Mouse (Mus musculus) megakaryocyte-erythroid progenitor cell, adult 5 weeks (primary cell): Measurements from ENCODE around the gene Senp3. TPM values are rescaled to one million over a fixed set of nuclear protein-coding genes. Genes with fewer than 3 reads are reported as not detected.

Experiments used
- polyA plus RNA-seq: library from polyadenylated mRNA; stranded (reverse); fragments of >175 nt; gene quantifications from 2 replicates; pipeline ENCODE4 v1.2.3, GENCODE M21; 2012

Gene Senp3
- polyA plus RNA-seq = 103 and 104 TPM in 2 replicates

DNA sequence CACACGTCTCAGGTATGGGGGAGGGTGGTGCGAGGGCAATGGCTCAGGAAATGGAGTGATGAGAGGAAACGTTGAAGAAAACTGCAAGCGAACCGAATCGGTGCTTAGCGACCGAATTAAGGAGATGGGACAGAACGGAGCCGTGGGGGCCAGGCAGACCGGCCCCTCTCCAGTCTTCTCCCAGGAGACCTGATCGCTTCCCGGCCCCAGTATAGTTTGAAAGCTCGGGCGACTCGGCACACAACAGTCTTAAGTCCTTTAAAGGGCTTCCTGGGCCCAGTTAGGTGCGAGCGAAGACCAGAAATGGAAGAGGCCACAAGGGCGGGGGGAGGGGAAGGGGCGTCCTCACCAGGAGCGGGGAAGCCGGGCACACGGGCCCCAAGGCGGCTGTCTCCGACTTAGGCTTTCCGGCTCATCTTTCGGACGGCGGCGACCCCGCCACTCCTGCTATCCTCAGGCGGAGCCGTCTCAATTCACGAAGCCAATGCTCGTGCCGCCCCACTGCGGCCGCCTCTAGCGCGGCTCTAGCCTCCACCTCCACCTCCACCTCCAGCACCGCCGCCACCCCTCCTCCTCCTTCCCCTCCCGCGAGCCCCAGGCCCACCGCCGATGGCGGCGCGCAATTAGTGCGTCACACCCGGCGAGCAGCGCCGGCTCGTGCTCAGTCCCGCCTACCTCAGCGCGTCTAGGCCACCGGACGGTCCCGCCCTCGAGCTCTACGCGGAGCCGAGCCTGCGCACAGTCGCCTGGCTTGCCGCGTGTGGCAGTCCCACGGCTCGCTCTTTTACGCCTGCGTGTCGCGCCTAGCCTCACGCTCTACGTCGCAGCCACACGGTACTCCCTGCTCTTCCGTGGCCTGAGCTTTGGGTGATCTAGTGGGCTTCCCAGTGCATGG lies at the start of gene Senp3:
TSS of gene Senp3 (minus strand) at position 771 of the 895 bp plus-strand sequence.

GRCm38 (mm10) chr11:69695361-69696181 lies 13.7 kb upstream of the Senp3 start, which contains the start of the genes Tnfsf12 and Tnfsfm13:
Tnfsf12 (minus strand) TSS chr11:69695849.
Tnfsfm13 (minus strand) TSS chr11:69696098.

DNA sequence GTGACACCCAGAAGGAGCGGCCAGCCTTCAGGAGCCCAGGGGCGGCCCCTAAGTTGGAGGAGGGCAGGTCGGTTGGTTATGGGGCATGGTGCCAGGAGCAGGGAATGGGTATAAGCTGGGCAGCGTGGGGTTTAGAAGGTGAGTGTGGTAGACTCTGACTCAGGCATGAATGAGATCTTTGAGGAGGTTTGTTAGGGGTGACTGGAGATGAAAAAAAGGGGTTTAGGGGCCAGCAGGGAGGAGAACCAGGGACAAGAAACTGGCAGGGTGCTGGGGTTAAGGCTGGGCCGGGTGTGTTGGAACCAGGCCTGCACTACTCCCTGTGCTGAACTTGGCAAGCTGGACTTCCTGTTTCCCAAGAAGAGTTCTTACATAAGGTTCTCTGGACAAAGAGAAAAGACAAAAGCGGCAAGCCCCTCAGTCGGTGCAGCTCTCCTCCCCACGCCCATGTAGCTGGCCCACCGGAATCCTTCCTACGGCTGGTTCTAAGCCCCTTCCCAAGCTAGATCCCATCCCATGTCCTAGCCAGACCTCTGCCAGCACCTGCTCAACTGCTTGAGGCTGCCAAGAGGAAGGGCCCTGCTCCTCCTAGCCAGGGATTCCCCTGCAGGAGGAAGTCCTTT lies 3.8 kb upstream of the Senp3 start, which contains the start of gene Tnfsf13:
TSS of gene Tnfsf13 (minus strand) at position 259 of the 623 bp plus-strand sequence.

GRCm38 (mm10) chr11:69672211-69672706 lies 9.6 kb downstream of the Senp3 start, which contains the start of gene Eif4a1:
Eif4a1 (minus strand) TSS chr11:69672423.

DNA sequence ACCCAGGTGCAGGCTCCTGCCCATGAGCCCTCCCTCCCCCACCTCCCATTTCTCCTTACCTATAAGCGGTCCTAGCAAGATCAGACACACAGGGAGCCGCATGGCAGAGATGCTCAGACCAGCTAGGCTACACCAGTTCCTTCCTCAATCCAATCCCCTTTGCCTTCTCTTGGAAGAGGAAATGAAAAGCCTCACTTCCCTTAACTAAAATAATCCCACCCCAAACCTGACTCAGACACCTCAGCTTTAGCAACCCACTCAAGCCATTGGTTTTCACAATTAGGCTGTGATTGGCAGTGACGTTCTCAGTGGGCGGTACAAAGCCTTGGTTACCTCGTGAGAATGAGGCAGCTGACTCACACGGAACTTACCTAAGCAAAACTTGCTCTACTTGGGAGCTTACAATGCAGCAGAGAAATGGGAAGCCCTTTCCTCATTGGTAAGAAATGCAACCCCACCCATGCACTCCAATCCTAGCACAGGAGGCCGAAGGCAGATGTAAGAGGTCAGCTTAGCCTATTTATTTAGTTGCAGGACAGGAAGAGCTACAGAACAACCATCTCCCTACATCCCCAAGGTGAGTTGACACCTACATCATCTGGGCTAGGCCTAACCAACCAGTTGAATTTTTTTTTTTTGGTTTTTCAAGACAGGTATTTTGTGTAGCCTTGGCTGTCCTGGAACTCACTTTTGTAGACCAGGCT lies 15.8 kb downstream of the Senp3 start, which contains the start of gene Cd68:
TSS of gene Cd68 (minus strand) at position 193 of the 704 bp plus-strand sequence.

GRCm38 (mm10) chr11:69662213-69662966 lies 19.5 kb downstream of the Senp3 start, which contains the start of gene Mpdu1:
Mpdu1 (minus strand) TSS chr11:69662642.

DNA sequence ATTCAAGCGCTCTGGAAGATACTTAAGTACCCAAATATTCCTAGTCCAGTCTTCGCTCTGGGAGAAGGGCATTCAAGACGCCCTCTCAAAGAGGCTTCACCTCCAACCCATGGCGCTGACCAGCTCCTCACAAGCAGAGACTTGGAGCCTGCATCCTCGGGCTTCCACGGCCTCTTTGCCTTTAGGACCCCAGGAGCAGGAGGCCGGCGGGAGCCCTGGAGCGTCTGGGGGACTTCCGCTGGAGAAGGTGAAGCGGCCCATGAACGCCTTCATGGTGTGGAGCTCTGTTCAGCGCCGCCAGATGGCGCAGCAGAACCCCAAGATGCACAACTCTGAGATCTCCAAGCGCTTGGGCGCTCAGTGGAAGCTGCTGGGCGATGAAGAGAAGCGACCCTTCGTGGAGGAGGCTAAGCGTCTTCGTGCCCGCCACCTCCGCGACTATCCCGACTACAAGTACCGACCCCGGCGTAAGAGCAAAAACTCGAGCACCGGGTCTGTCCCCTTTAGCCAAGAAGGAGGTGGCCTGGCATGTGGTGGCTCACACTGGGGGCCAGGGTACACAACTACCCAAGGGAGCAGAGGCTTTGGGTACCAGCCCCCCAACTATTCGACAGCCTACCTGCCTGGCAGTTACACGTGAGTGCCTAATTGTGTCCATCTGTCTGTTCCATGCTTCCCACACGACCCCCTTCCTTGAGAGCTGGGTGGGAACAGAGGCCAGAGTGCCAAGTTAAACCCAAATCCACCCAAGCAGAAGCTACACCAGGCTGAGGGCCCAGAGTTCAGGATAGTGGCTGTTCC lies 26.4 kb downstream of the Senp3 start, which contains the start of gene Sox15:
TSS of gene Sox15 (plus strand) at position 51 of the 801 bp plus-strand sequence.

DNA sequence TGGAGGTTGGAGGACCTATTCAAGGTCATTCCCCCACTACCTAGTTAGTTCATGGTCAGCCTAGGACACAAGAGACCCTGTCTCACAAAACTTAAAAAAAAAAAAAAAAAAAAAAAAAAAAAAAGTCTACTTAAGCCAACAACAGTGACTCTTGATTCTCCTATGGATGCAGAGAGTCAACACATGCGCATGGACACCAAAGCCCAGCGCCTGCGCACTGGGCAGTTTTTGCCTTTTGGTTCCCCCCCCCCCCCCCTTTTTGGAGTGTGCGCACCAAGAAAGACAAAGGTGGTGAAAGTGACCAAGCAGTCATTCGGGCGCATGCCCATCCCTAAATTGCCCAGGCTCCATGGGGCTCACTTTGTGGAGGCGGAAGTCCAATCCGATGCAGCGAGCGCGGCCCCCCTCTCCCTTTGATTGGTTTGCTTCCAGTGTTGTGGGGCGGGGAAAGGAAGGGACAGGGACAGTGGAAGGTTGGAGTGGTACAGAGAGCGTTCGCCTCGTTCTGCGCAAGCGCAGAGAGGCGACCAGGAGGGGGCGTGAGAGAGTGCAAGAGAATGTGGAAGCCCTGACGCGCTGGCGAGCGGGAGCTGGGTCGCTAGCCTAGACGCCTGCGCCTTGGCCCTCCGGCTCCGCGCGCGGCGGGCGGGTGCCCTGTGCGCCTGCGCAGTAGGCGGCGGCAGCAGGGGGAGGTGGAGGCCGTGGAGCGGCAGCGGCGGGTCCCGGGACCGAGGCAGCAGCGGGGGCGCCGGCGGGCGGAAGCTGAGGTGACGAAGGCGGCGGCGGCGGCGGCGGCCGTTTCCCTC lies 49.4 kb downstream of the Senp3 start, which contains the start of gene Fxr2:
TSS of gene Fxr2 (plus strand) at position 707 of the 806 bp plus-strand sequence.

Other genes with a start within 250 kb of the Senp3 start
- 0.03 TPM in 1 of 2 replicates, not detected in the other for gene Dnah2, start 133.0 kb downstream of the Senp3 start, polyA plus RNA-seq
- gene Efnb3, start 121.9 kb downstream of the Senp3 start, polyA plus RNA-seq = 0.69 and 1.4 TPM in 2 replicates
- 15.1 and 19.3 TPM in 2 replicates for gene Wrap53, start 101.8 kb downstream of the Senp3 start, polyA plus RNA-seq
- gene Trp53, start 101.7 kb downstream of the Senp3 start, polyA plus RNA-seq = 107 and 113 TPM in 2 replicates
- gene Atp1b2, start 76.1 kb downstream of the Senp3 start, polyA plus RNA-seq = 60.8 and 72.4 TPM in 2 replicates
- gene Shbg, start 64.2 kb downstream of the Senp3 start, polyA plus RNA-seq = not detected in 2 replicates
- not detected in 2 replicates for gene Sat2, start 60.1 kb downstream of the Senp3 start, polyA plus RNA-seq
- 78.1 and 86.4 TPM in 2 replicates for gene Fxr2, start 49.1 kb downstream of the Senp3 start, polyA plus RNA-seq
- 0.48 and 1.3 TPM in 2 replicates for gene Sox15, start 26.8 kb downstream of the Senp3 start, polyA plus RNA-seq
- 34.6 and 45.3 TPM in 2 replicates for gene Mpdu1, start 19.4 kb downstream of the Senp3 start, polyA plus RNA-seq
- gene Cd68, start 15.9 kb downstream of the Senp3 start, polyA plus RNA-seq = 27.8 and 36.3 TPM in 2 replicates
- 275 and 277 TPM in 2 replicates for gene Eif4a1, start 9.7 kb downstream of the Senp3 start, polyA plus RNA-seq
- gene Tnfsf13, start 3.7 kb upstream of the Senp3 start, polyA plus RNA-seq = 11.4 TPM in 2 replicates
- gene Tnfsf12, start 13.8 kb upstream of the Senp3 start, polyA plus RNA-seq = 7.9 and 10.0 TPM in 2 replicates
- gene Tnfsfm13, start 14.0 kb upstream of the Senp3 start, polyA plus RNA-seq = 2.5 and 3.6 TPM in 2 replicates
- gene Polr2a, start 76.6 kb upstream of the Senp3 start, polyA plus RNA-seq = 82.4 and 83.8 TPM in 2 replicates
- gene Slc35g3, start 79.9 kb upstream of the Senp3 start, polyA plus RNA-seq = not detected in 2 replicates
- gene Zbtb4, start 83.8 kb upstream of the Senp3 start, polyA plus RNA-seq = 3.7 and 6.1 TPM in 2 replicates
- 1.1 and 1.2 TPM in 2 replicates for gene Chrnb1, start 113.9 kb upstream of the Senp3 start, polyA plus RNA-seq
- 1.1 and 1.4 TPM in 2 replicates for gene Fgf11, start 119.8 kb upstream of the Senp3 start, polyA plus RNA-seq
- 0.03 TPM in 1 of 2 replicates, not detected in the other for gene Tmem102, start 123.5 kb upstream of the Senp3 start, polyA plus RNA-seq
- gene Gm39566, start 133.2 kb upstream of the Senp3 start, polyA plus RNA-seq = not detected in 2 replicates
- not detected in 2 replicates for gene Spem2, start 136.4 kb upstream of the Senp3 start, polyA plus RNA-seq
- gene Spem1, start 140.1 kb upstream of the Senp3 start, polyA plus RNA-seq = 0.11 TPM in 1 of 2 replicates, not detected in the other
- 40.3 and 57.2 TPM in 2 replicates for gene Nlgn2, start 155.7 kb upstream of the Senp3 start, polyA plus RNA-seq
- gene Tmem256, start 156.4 kb upstream of the Senp3 start, polyA plus RNA-seq = 437 and 678 TPM in 2 replicates
- gene Plscr3, start 164.3 kb upstream of the Senp3 start, polyA plus RNA-seq = 149 and 165 TPM in 2 replicates
- 0.27 and 0.99 TPM in 2 replicates for gene Tnk1, start 176.6 kb upstream of the Senp3 start, polyA plus RNA-seq
- gene Tmem95, start 195.9 kb upstream of the Senp3 start, polyA plus RNA-seq = not detected in 2 replicates
- 1.2 and 1.7 TPM in 2 replicates for gene Kctd11, start 199.3 kb upstream of the Senp3 start, polyA plus RNA-seq
- gene Acap1, start 213.5 kb upstream of the Senp3 start, polyA plus RNA-seq = 138 and 178 TPM in 2 replicates
- gene 2810408A11Rik, start 218.9 kb upstream of the Senp3 start, polyA plus RNA-seq = 1.7 and 2.8 TPM in 2 replicates
- 79.1 and 86.6 TPM in 2 replicates for gene Neurl4, start 219.0 kb upstream of the Senp3 start, polyA plus RNA-seq
- gene Gps2, start 231.8 kb upstream of the Senp3 start, polyA plus RNA-seq = 173 and 210 TPM in 2 replicates
- 2,243 and 2,337 TPM in 2 replicates for gene Eif5a, start 239.9 kb upstream of the Senp3 start, polyA plus RNA-seq